Mouse (Mus musculus) bone marrow, adult 2 months (tissue): ENCODE measurements around the gene Grin3a.

Experiments used
- CTCF ChIP-seq: fragments of 200-500 bp; IDR thresholded peaks from 2 replicates; pipeline ENCODE4 v1.5.1; 2011; ENCODE audit warnings: low read length, control low read depth; ENCODE audit not compliant: control insufficient read depth, insufficient read depth
- POLR2A ChIP-seq: fragments of 200-500 bp; IDR thresholded peaks from 2 replicates; pipeline ENCODE4 v1.6.1; 2011; ENCODE audit warnings: low read depth, mild to moderate bottlenecking, control low read depth, low read length, borderline replicate concordance; ENCODE audit not compliant: control insufficient read depth

- no peak for TF ChIP-seq CTCF
- no peak for TF ChIP-seq POLR2A
Measured at GRCm38 (mm10) chr4:49664850-49665249, 180.7 kb downstream of the Grin3a start.
